Mouse (Mus musculus) ES-E14 (cell line): Measurements from ENCODE around the gene Odf3l2. TPM values are rescaled to one million over a fixed set of nuclear protein-coding genes. Genes with fewer than 3 reads are reported as not detected.

Source experiments
- DNase-seq: peaks from one replicate; pipeline ENCODE4 v3.0.0-alpha.2; 2013; ENCODE audit warnings: low read depth, low spot score
- H3K27ac ChIP-seq: 2 replicates; pipeline ENCODE4 v1.5.1; 2012; ENCODE audit warnings: low read depth, mild to moderate bottlenecking, low read length, moderate library complexity, mixed read lengths; ENCODE audit not compliant: poor library complexity, insufficient read depth, severe bottlenecking
- H3K36me3 ChIP-seq: 2 replicates; pipeline ENCODE4 v1.6.1; 2012; ENCODE audit warnings: mild to moderate bottlenecking, low read length, moderate library complexity, mixed read lengths; ENCODE audit not compliant: control insufficient read depth, poor library complexity, insufficient read depth, severe bottlenecking
- H3K4me1 ChIP-seq, 2 experiments: fragments of 150-350 bp in 1 of 2; sonication (generic) in 1 of 2; 2 replicates each; pipeline ENCODE4 v1.6.1; 2012; ENCODE audit warnings: low read length in 2 of 2, mild to moderate bottlenecking in 1 of 2, mixed read lengths in 1 of 2; ENCODE audit not compliant: control insufficient read depth in 2 of 2, insufficient read depth in 2 of 2, poor library complexity in 1 of 2
- H3K4me3 ChIP-seq, 2 experiments: fragments of 150-350 bp in 1 of 2; sonication (generic) in 1 of 2; 2 replicates each; pipeline ENCODE4 v1.5.1; 2012; ENCODE audit warnings: low read length in 2 of 2, low read depth in 1 of 2, mild to moderate bottlenecking in 1 of 2, mixed read lengths in 1 of 2; ENCODE audit not compliant: insufficient read depth in 1 of 2, poor library complexity in 1 of 2, severe bottlenecking in 1 of 2
- H3K9ac ChIP-seq: 2 replicates; pipeline ENCODE4 v1.6.1; 2012; ENCODE audit warnings: low read depth, mild to moderate bottlenecking, low read length, mixed read lengths; ENCODE audit not compliant: poor library complexity, insufficient read depth, severe bottlenecking
- H3K9me3 ChIP-seq: fragments of 150-350 bp; sonication (generic); 2 replicates; pipeline ENCODE4 v1.6.1; 2012; ENCODE audit warnings: low read depth, mild to moderate bottlenecking, low read length; ENCODE audit not compliant: control insufficient read depth, insufficient read depth
- CHD2 ChIP-seq: IDR thresholded peaks from 2 replicates; pipeline ENCODE4 v1.6.1; 2014; ENCODE audit warnings: mild to moderate bottlenecking, low read depth, low read length, inconsistent platforms
- HCFC1 ChIP-seq: IDR thresholded peaks from 2 replicates; pipeline ENCODE4 v1.6.1; 2012; ENCODE audit warnings: low read length, inconsistent platforms, borderline replicate concordance; ENCODE audit not compliant: insufficient read depth
- MAFK ChIP-seq: IDR thresholded peaks from 2 replicates; pipeline ENCODE4 v1.6.1; 2014; ENCODE audit warnings: mild to moderate bottlenecking, low read depth, low read length, inconsistent platforms; ENCODE audit not compliant: insufficient read depth
- ZC3H11A ChIP-seq: IDR thresholded peaks from 2 replicates; pipeline ENCODE4 v1.6.1; 2012; ENCODE audit warnings: low read depth, mild to moderate bottlenecking, inconsistent platforms, low read length, borderline replicate concordance
- ZNF384 ChIP-seq: IDR thresholded peaks from 2 replicates; pipeline ENCODE4 v1.6.1; 2012; ENCODE audit warnings: low read depth, low read length, inconsistent platforms
- in situ Hi-C, 2 experiments: fragments of 600-800 bp; cut with MboI; formaldehyde crosslinking; loops; one replicate each; pipeline ENCODE4 v1.15.1; 2025; ENCODE audit warnings: low sequenced_read_pairs in 2 of 2, inconsistent platforms in 1 of 2; ENCODE audit not compliant: unreplicated experiment in 2 of 2
- total RNA-seq: library from RNA; depleted of rRNA; stranded (reverse); fragments of 300-350 nt; gene quantifications from 2 replicates; pipeline ENCODE4 v1.2.3, GENCODE M21; 2012

Odf3l2 gene
- total RNA-seq, 1 experiment, result not detected

GRCm38 (mm10) chr10:79689178-79689577 lies 43.6 kb upstream of the Odf3l2 start:
- H3K4me3 ChIP-seq, result no peak overlapping the region
- peaks cover 45% of the 10 kb centered on the region for H3K36me3 ChIP-seq
- H3K27ac ChIP-seq, result no peak overlapping the region
- H3K9me3 ChIP-seq, result no peaks in the 10 kb centered on the region
- H3K4me1 ChIP-seq, result peaks cover 1 to 19% of the 10 kb centered on the region in 2 experiments; a peak in 3 of 4 replicates
- in situ Hi-C loops, result no loop called here
- DNase-seq, result no peak
- H3K9ac ChIP-seq, result no peak overlapping the region
- no peak for TF ChIP-seq CHD2
- no peak for TF ChIP-seq MAFK
- no peak for TF ChIP-seq HCFC1
- no peak for TF ChIP-seq ZC3H11A
- TF ChIP-seq ZNF384, result no peak

GRCm38 (mm10) chr10:79688720-79689119 lies 43.2 kb upstream of the Odf3l2 start, which contains the start of gene Gzmm:
Gene Gzmm (plus strand): TSS chr10:79689020.
- Histone ChIP-seq H3K27ac (no peak within 1 kb of the TSS), H3K4me3 (no peak within 1 kb of the TSS), H3K36me3 (peaks cover 50% of the 10 kb centered on the region), H3K9ac (no peak within 1 kb of the TSS), H3K9me3 (no peaks in the 10 kb centered on the region), H3K4me1 (peaks cover 1 to 24% of the 10 kb centered on the region in 2 experiments)
- no peak for TF ChIP-seq ZC3H11A
- TF ChIP-seq HCFC1, result no peak
- TF ChIP-seq CHD2, result no peak
- TF ChIP-seq ZNF384, result no peak
- no peak for TF ChIP-seq MAFK
- in situ Hi-C loops, result no loop called here
- no peak for DNase-seq

GRCm38 (mm10) chr10:79687513-79687912 lies 42.0 kb upstream of the Odf3l2 start:
- Histone ChIP-seq H3K9ac (no peak overlapping the region), H3K4me1 (peaks cover 1 to 26% of the 10 kb centered on the region in 2 experiments), H3K4me3 (no peak overlapping the region), H3K9me3 (no peaks in the 10 kb centered on the region), H3K27ac (no peak overlapping the region), H3K36me3 (peaks cover 53% of the 10 kb centered on the region)
- in situ Hi-C loops, result no loop called here
- no peak for DNase-seq
- TF ChIP-seq ZNF384 (peak; percentile 66), CHD2 (no peak)

DNA sequence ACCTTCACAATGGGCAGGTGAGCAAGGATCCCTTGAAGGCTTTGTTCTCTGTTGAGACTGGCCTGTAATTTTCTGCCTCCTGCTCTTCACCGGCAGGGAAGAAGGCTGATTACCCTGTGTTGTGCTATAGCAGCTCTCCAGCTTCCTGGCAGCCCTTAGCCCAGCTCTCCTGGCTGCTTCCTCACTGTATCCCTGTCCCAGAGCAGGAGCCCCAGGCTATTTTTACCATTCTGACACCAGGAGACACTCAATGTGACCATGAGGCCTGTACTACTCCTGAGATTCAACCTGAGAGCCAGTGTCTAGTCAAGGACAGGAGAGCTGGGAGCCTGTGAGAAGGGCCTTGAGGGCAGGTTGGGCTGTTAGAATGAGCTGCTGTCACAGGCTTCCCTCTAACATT lies 41.2 kb upstream of the Odf3l2 start:
- Histone ChIP-seq H3K4me3 (no peak overlapping the region), H3K36me3 (peaks cover 53% of the 10 kb centered on the region), H3K27ac (no peak overlapping the region), H3K9me3 (no peaks in the 10 kb centered on the region), H3K9ac (no peak overlapping the region), H3K4me1 (peaks cover 1 to 26% of the 10 kb centered on the region in 2 experiments)
- no peak for DNase-seq
- TF ChIP-seq ZC3H11A (no peak), HCFC1 (no peak), MAFK (no peak), ZNF384 (no peak), CHD2 (no peak)
- in situ Hi-C loops, result no loop called here

DNA sequence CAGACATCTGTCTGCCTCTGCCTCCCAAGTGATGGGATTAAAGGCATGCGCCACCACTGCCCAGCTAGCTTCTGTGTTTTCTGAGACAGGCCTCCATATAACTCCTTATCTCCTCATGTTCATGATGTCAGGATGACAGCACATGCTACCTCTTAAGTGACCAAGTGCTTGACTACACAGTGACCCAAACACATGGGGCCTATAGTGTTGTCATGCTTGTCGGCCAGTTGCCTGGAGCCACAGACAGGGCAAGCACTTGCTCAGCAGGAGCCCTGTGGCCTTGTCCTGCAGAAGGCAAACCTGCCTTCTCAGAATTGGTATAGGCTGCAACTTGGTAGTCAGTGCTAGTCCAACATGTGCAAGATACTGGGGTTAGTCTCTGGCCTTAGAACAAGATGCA lies 40.7 kb upstream of the Odf3l2 start:
- H3K4me3 ChIP-seq, result no peak overlapping the region
- no peak for DNase-seq
- H3K9ac ChIP-seq, result no peak overlapping the region
- TF ChIP-seq ZC3H11A, result no peak
- no peak for TF ChIP-seq ZNF384
- TF ChIP-seq HCFC1, result no peak
- no peak for TF ChIP-seq MAFK
- TF ChIP-seq CHD2, result no peak
- peaks cover 53% of the 10 kb centered on the region for H3K36me3 ChIP-seq
- in situ Hi-C loops, result no loop called here
- H3K27ac ChIP-seq, result no peak overlapping the region
- peaks cover 1 to 27% of the 10 kb centered on the region in 2 experiments for H3K4me1 ChIP-seq
- no peaks in the 10 kb centered on the region for H3K9me3 ChIP-seq
